Mouse (Mus musculus) small intestine, adult 2 months (tissue): ENCODE measurements around the gene Msmp.

Source experiments
- CTCF ChIP-seq: fragments of 200-500 bp; IDR thresholded peaks from 2 replicates; pipeline ENCODE4 v1.5.1; 2012; ENCODE audit warnings: low read depth, mild to moderate bottlenecking, control low read depth, inconsistent platforms, low read length, moderate library complexity, mixed read lengths; ENCODE audit not compliant: insufficient replicate concordance, insufficient read length; ENCODE audit errors: extremely low read depth
- POLR2A ChIP-seq: fragments of 200-500 bp; IDR thresholded peaks from 2 replicates; pipeline ENCODE4 v1.6.1; 2012; ENCODE audit warnings: low read depth, mild to moderate bottlenecking, control low read depth, inconsistent platforms, low read length, moderate library complexity

DNA sequence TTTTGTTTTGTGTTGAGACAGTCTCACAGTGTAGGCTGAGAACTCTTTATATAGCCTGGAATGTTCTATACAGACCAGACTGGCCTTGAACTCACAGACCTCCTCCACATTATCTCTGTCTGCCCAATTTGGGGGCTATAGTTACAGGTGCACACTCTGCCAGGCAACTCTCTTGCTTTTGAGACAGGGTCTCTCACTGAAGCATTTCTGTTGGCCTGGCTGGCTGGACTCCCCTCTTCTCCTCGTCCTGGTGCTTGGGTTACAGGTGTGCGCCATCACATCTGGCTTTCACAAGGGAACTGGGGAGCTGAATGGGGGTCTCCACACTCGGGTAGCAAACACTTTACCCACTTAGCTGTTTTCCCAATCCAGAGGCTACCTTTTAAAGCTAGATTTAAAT, 7.7 kb upstream of the Msmp start:
- TF ChIP-seq POLR2A (no peak), CTCF (no peak)
